Mouse (Mus musculus): ENCODE measurements at regions not wholly inside any gene's neighbourhood (a gene's known extent, or its start where the extent isn't known, plus 50 kb on each side); places are given as distances from the start of the nearest gene placed in this dataset.

- TF ChIP-seq POLR2A (IDR thresholded peaks at IDR 0.05; ENCODE audit: control insufficient read depth, low read depth, low read length) (no peak), CTCF (IDR thresholded peaks at IDR 0.05; ENCODE audit: control insufficient read depth, insufficient read depth, insufficient replicate concordance, low read depth, low read length) (no peak)
Observed at GRCm38 (mm10) chr6:35592234-35592633, 52.5 kb upstream of the Mtpn start.

Measured in testis, adult 2 months (tissue).